Mouse (Mus musculus): Measurements from ENCODE around the gene Myo1e. TPM values are rescaled to one million over a fixed set of nuclear protein-coding genes. Genes with fewer than 3 reads are reported as not detected.
A peak's percentile ranks its signal among the peaks of the same experiment; 100 is the strongest.

Gene Myo1e
- total and polyA plus RNA-seq, 3 experiments = 82.3 to 186 (median 98.7) TPM

GRCm38 (mm10) chr9:70253016-70253415 is 45.9 kb downstream of the Myo1e start (continued):
- TF ChIP-seq USF2 (conservative IDR thresholded peaks at IDR 0.05; ENCODE audit: low read depth, low read length) = no peak
- peak; percentile 82 for TF ChIP-seq MEF2A (IDR thresholded peaks at IDR 0.05; ENCODE audit: borderline replicate concordance, low read depth, low read length)
- TF ChIP-seq ETS1 (conservative IDR thresholded peaks at IDR 0.05; ENCODE audit: low read depth, low read length) = peak; percentile 89
- 0 out of 2 replicates have a peak, but pooled peaks have one; percentile 59 for TF ChIP-seq MXI1 (IDR thresholded peaks at IDR 0.05; ENCODE audit: low read depth, low read length)
- peak; percentile 19; the same call in 1 of the 2 replicates for TF ChIP-seq ZNF384 (IDR thresholded peaks at IDR 0.05; ENCODE audit: low read depth, low read length)
- peak; percentile 76 for TF ChIP-seq ELF1 (IDR thresholded peaks at IDR 0.05; ENCODE audit: low read depth, low read length)
- TF ChIP-seq BHLHE40 (IDR thresholded peaks at IDR 0.05; ENCODE audit: low read depth, low read length) = peak; percentile 67
- TF ChIP-seq JUN (IDR thresholded peaks at IDR 0.05; ENCODE audit: insufficient read depth, low read depth, low read length) = no peak
- TF ChIP-seq POLR2AphosphoS2 (IDR thresholded peaks at IDR 0.05; ENCODE audit: low read depth, low read length) = 0 out of 2 replicates have a peak, but pooled peaks have one; percentile 24
- TF ChIP-seq HCFC1 (IDR thresholded peaks at IDR 0.05; ENCODE audit: low read depth, low read length) = peak; percentile 41; the same call in 1 of the 2 replicates
- TF ChIP-seq MAX (IDR thresholded peaks at IDR 0.05; ENCODE audit: low read length) = peak; percentile 67
- peak; percentile 32; the same call in 1 of the 2 replicates for TF ChIP-seq JUND (conservative IDR thresholded peaks at IDR 0.05; ENCODE audit: low read depth, low read length)
- TF ChIP-seq EP300 (IDR thresholded peaks at IDR 0.05; ENCODE audit: low read length) = peak; percentile 85
- TF ChIP-seq TCF12 (IDR thresholded peaks at IDR 0.05; ENCODE audit: low read depth, low read length) = peak; percentile 87
- peak; percentile 27 for TF ChIP-seq SMC3 (IDR thresholded peaks at IDR 0.05; ENCODE audit: low read depth, low read length)
- peak; percentile 82 for TF ChIP-seq IRF4 (IDR thresholded peaks at IDR 0.05; ENCODE audit: low read depth, low read length)
- peak; percentile 60; the same call in 1 of the 2 replicates for TF ChIP-seq CHD2 (IDR thresholded peaks at IDR 0.05; ENCODE audit: low read length)
- TF ChIP-seq SIN3A (IDR thresholded peaks at IDR 0.05; ENCODE audit: low read length) = peak; percentile 81
- TF ChIP-seq MYC (IDR thresholded peaks at IDR 0.05; ENCODE audit: low read depth, low read length) = peak; percentile 81; the same call in 1 of the 2 replicates
- TF ChIP-seq CHD1 (IDR thresholded peaks at IDR 0.05; ENCODE audit: low read depth, low read length) = peak; percentile 74; the same call in 1 of the 2 replicates
- TF ChIP-seq NELFE (IDR thresholded peaks at IDR 0.05; ENCODE audit: low read depth, low read length) = no peak
- TF ChIP-seq KAT2A (IDR thresholded peaks at IDR 0.05; ENCODE audit: insufficient replicate concordance, low read length) = 0 out of 2 replicates have a peak, but pooled peaks have one; percentile 17
- no peak for TF ChIP-seq ZKSCAN1 (IDR thresholded peaks at IDR 0.05; ENCODE audit: borderline replicate concordance, low read depth, low read length)
- no peak for TF ChIP-seq PAX5 (IDR thresholded peaks at IDR 0.05; ENCODE audit: low read length)

GRCm38 (mm10) chr9:70255005-70255404 is 47.9 kb downstream of the Myo1e start:
- in situ Hi-C loops (cut with MboI; ENCODE audit: low pct_ligation_motif_present, low pct_unique_long_range_greater_than_20kb, low sequenced_read_pairs) (no loop called here), dilution Hi-C loops (cut with MboI; ENCODE audit: extremely low pct_ligation_motif_present, extremely low pct_unique_long_range_greater_than_20kb, low sequenced_read_pairs) (no loop called here)
- H3K36me3 ChIP-seq (replicated peaks in 1 of 2; ENCODE audit: control insufficient read depth in 1 of 2, insufficient read depth in 1 of 2, low read length in 1 of 2) = peaks cover 0 to 68% of the 10 kb centered on the region in 2 experiments
- TF ChIP-seq ZC3H11A (IDR thresholded peaks at IDR 0.05; ENCODE audit: low read depth, low read length) = no peak
- H3K9ac ChIP-seq (ENCODE audit: insufficient read depth, low read depth) = peak overlapping the region; percentile 15
- no peaks in the 10 kb centered on the region for H3K9me3 ChIP-seq (replicated peaks; ENCODE audit: low read length)
- H3K27me3 ChIP-seq (replicated peaks) = no peaks in the 10 kb centered on the region
- H3K4me3 ChIP-seq (replicated peaks in 1 of 3; ENCODE audit: low read depth in 2 of 3, low read length in 2 of 3, poor library complexity in 1 of 3) = no peak overlapping the region
- peaks cover 57 to 97% of the 10 kb centered on the region in 2 experiments for H3K4me1 ChIP-seq (ENCODE audit: control insufficient read depth in 1 of 2, insufficient read depth in 2 of 2)
- no peak for DNase-seq (ENCODE audit: extremely low read depth)
- peak overlapping the region; percentile 51 for H3K27ac ChIP-seq (ENCODE audit: insufficient read depth, low read depth)
- peaks cover 71% of the 10 kb centered on the region for H3K79me2 ChIP-seq (replicated peaks; ENCODE audit: control insufficient read depth, extremely low read depth, insufficient read depth, poor library complexity, severe bottlenecking)
- H3K4me2 ChIP-seq (ENCODE audit: insufficient read depth, low read depth, poor library complexity, severe bottlenecking) = no peak overlapping the region
